ENCODE assay signal across 8 mouse cellular contexts in the genomic region with DNA sequence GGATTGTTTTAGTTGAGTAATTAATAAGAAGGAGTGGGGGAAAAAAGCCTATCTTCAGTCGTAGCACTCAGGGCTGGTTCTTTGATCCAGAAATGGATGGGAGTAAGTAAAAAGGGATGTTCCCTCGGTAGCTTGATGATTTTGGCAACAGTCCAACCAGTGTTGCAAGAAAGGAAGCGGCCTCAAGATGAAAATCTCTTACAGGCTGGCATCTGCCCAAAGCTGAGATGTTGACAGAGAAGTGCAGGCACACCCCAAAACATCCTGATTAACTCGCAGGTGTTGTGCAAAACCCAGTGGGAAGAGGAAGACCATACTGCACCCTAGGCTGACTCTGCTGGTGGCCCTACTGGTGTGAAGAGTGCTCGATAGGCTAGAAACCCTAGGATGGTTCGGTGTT.
DNase-seq lines count a peak whose midpoint lies in the region; ATAC-seq and TF ChIP-seq lines count a peak whose summit lies in the region.
"Had no signal": no experiment of that assay in that cellular context is flagged by ENCODE, and none has a peak within 500 bp of the region (broad histone marks: within the 10 kb centered on the region; RNA-seq: fewer than 3 reads in every experiment).

No protein-coding gene starts in this region.

- no peak overlapping the region for H3K4me2 ChIP-seq in midbrain, embryonic 14.5 days (ENCODE audit: low read length)
- no peak overlapping the region for H3K4me2 ChIP-seq in midbrain, embryonic 11.5 days
- no peak overlapping the region for H3K4me2 ChIP-seq in stomach, postnatal 0 days (replicated peaks; ENCODE audit: low read depth)
- H3K4me2 ChIP-seq: limb, embryonic 12.5 days had no signal

- no peaks in the 10 kb centered on the region for H3K36me3 ChIP-seq in midbrain, embryonic 14.5 days (ENCODE audit: control insufficient read depth, insufficient read depth, low read length)
- H3K36me3 ChIP-seq in midbrain, embryonic 11.5 days (ENCODE audit: control insufficient read depth, insufficient read depth, low read length), result no peaks in the 10 kb centered on the region
- H3K36me3 ChIP-seq in stomach, postnatal 0 days (ENCODE audit: control insufficient read depth, insufficient read depth, low read length), result no peaks in the 10 kb centered on the region
- H3K36me3 ChIP-seq: limb, embryonic 12.5 days had no signal

- H3K4me3 ChIP-seq in midbrain, embryonic 14.5 days (replicated peaks; ENCODE audit: low read depth, low read length), result no peak overlapping the region
- H3K4me3 ChIP-seq in midbrain, embryonic 11.5 days (ENCODE audit: low read depth, low read length), result no peak overlapping the region
- H3K4me3 ChIP-seq in stomach, postnatal 0 days (ENCODE audit: low read depth, low read length), result no peak overlapping the region
- H3K4me3 ChIP-seq: limb, embryonic 12.5 days had no signal

- no peak for TF ChIP-seq CTCF in stomach, postnatal 0 days (IDR thresholded peaks at IDR 0.05; ENCODE audit: low read depth)

- no peak overlapping the region for H3K9ac ChIP-seq in midbrain, embryonic 14.5 days (replicated peaks; ENCODE audit: low read length)
- H3K9ac ChIP-seq in midbrain, embryonic 11.5 days (ENCODE audit: low read length), result no peak overlapping the region
- H3K9ac ChIP-seq in stomach, postnatal 0 days (ENCODE audit: low read length), result no peak overlapping the region
- H3K9ac ChIP-seq: limb, embryonic 12.5 days had no signal

- H3K27ac ChIP-seq in midbrain, embryonic 14.5 days (replicated peaks; ENCODE audit: low read depth, low read length), result no peak overlapping the region
- H3K27ac ChIP-seq in midbrain, embryonic 11.5 days (ENCODE audit: low read depth, low read length), result no peak overlapping the region
- no peak overlapping the region for H3K27ac ChIP-seq in stomach, postnatal 0 days (replicated peaks)
- H3K27ac ChIP-seq: limb, embryonic 12.5 days had no signal

- H3K9me3 ChIP-seq in midbrain, embryonic 14.5 days (ENCODE audit: control insufficient read depth, low read length), result no peaks in the 10 kb centered on the region
- peaks cover 2% of the 10 kb centered on the region; the same call in 1 of the 2 replicates for H3K9me3 ChIP-seq in midbrain, embryonic 11.5 days (ENCODE audit: control insufficient read depth, low read length)
- H3K9me3 ChIP-seq in stomach, postnatal 0 days (ENCODE audit: control insufficient read depth, low read length), result no peaks in the 10 kb centered on the region

- H3K27me3 ChIP-seq in midbrain, embryonic 14.5 days (ENCODE audit: control insufficient read depth, insufficient read depth, low read length), result no peaks in the 10 kb centered on the region
- H3K27me3 ChIP-seq in midbrain, embryonic 11.5 days (ENCODE audit: control insufficient read depth, insufficient read depth, low read length), result no peaks in the 10 kb centered on the region
- H3K27me3 ChIP-seq in stomach, postnatal 0 days (ENCODE audit: control insufficient read depth, insufficient read depth, low read length), result no peaks in the 10 kb centered on the region
- H3K27me3 ChIP-seq: limb, embryonic 12.5 days had no signal

- DNase-seq in midbrain, embryonic 14.5 days, result peak; percentile 75
- DNase-seq in midbrain, embryonic 11.5 days (ENCODE audit: low spot score, missing footprints), result no peak
- peak; percentile 86 for DNase-seq in adrenal gland, adult 2 months
- peak; percentile 96 for DNase-seq in gonadal fat pad, adult 2 months (ENCODE audit: low read depth)
- DNase-seq in kidney, postnatal 10 days, result peak; percentile 83
- DNase-seq in lung, postnatal 10 days, result peak; percentile 91
- DNase-seq in stomach, postnatal 0 days (ENCODE audit: low spot score), result peak; percentile 23

- no peak for ATAC-seq in midbrain, embryonic 14.5 days (ENCODE audit: low FRiP score, low TSS enrichment)
- ATAC-seq in midbrain, embryonic 11.5 days (ENCODE audit: low FRiP score), result no peak
- no peak for ATAC-seq in stomach, postnatal 0 days (ENCODE audit: low FRiP score, low TSS enrichment)

- WGBS in midbrain, embryonic 14.5 days, result 57% methylated on average over 6 of the region's 6 CpGs
- WGBS in midbrain, embryonic 11.5 days, result 68% methylated on average over 6 of the region's 6 CpGs
- 31% methylated on average over 6 of the region's 6 CpGs for WGBS in stomach, postnatal 0 days

- H3K4me1 ChIP-seq in midbrain, embryonic 14.5 days (ENCODE audit: control insufficient read depth, insufficient read depth, low read length), result no peaks in the 10 kb centered on the region
- H3K4me1 ChIP-seq in midbrain, embryonic 11.5 days (ENCODE audit: control insufficient read depth, insufficient read depth, low read length), result no peaks in the 10 kb centered on the region
- no peaks in the 10 kb centered on the region for H3K4me1 ChIP-seq in stomach, postnatal 0 days (replicated peaks; ENCODE audit: control insufficient read depth, insufficient read depth)
- H3K4me1 ChIP-seq: limb, embryonic 12.5 days had no signal

- no peak for TF ChIP-seq EP300 in stomach, postnatal 0 days (optimal IDR thresholded peaks at IDR 0.05)
